Mouse (Mus musculus) stomach, embryonic 14.5 days (tissue): Measurements from ENCODE around the gene Insig1. TPM values are rescaled to one million over a fixed set of nuclear protein-coding genes. Genes with fewer than 3 reads are reported as not detected.

Experiments
- ATAC-seq: fragments of 200-750 bp; cut with Nextera tagmentation; 2 replicates; pipeline ENCODE4 v1.8.0; 2017; ENCODE audit warnings: low read depth, moderate TSS enrichment; ENCODE audit not compliant: insufficient number of reproducible peaks, insufficient read depth, low FRiP score
- H3K27ac ChIP-seq: fragments of 300-500 bp; sonication (generic); 2 replicates; pipeline ENCODE4 v1.5.1; 2014; ENCODE audit warnings: mild to moderate bottlenecking, low read length, moderate library complexity, mixed read lengths
- H3K27me3 ChIP-seq: fragments of 300-500 bp; sonication (generic); 2 replicates; pipeline ENCODE4 v1.6.1; 2014; ENCODE audit warnings: low read length, control low read depth, mixed read lengths; ENCODE audit not compliant: control insufficient read depth, insufficient read depth
- H3K36me3 ChIP-seq: fragments of 300-500 bp; sonication (generic); 2 replicates; pipeline ENCODE4 v1.6.1; 2014; ENCODE audit warnings: mild to moderate bottlenecking, control low read depth, low read length, moderate library complexity, mixed read lengths; ENCODE audit not compliant: control insufficient read depth, insufficient read depth
- H3K4me1 ChIP-seq: fragments of 300-500 bp; sonication (generic); 2 replicates; pipeline ENCODE4 v1.6.1; 2014; ENCODE audit warnings: low read length, control low read depth, mixed read lengths; ENCODE audit not compliant: control insufficient read depth, insufficient read depth
- H3K4me2 ChIP-seq: fragments of 300-500 bp; sonication (generic); replicated peaks from 2 replicates; pipeline ENCODE4 v1.6.1; 2014; ENCODE audit warnings: low read depth, low read length, control low read depth
- H3K4me3 ChIP-seq: fragments of 300-500 bp; sonication (generic); 2 replicates; pipeline ENCODE4 v1.5.1; 2014; ENCODE audit warnings: low read depth, low read length, control low read depth
- H3K9ac ChIP-seq: fragments of 300-500 bp; sonication (generic); replicated peaks from 2 replicates; pipeline ENCODE4 v1.6.1; 2014; ENCODE audit warnings: low read depth, mild to moderate bottlenecking, control low read depth, low read length, moderate library complexity, mixed read lengths
- H3K9me3 ChIP-seq: fragments of 300-500 bp; sonication (generic); 2 replicates; pipeline ENCODE4 v1.6.1; 2016; ENCODE audit warnings: low read depth, low read length, control low read depth; ENCODE audit not compliant: control insufficient read depth
- WGBS: fragments of 180-500 bp; shearing (Covaris S2); extraction: QIAGEN DNeasy Blood & Tissue Kit; methylation state at CpG from one replicate; pipeline ENCODE4 v1.1.7; 2014; 5-methylcytosine and 5-hydroxymethylcytosine counted together
- polyA plus RNA-seq: library from polyadenylated mRNA; unstranded; fragments of >200 nt; fragmentation: Nextera tagmentation; extraction: Ambion mirVana; gene quantifications from 2 replicates; pipeline ENCODE4 v1.2.1, GENCODE M21; 2014

Insig1 gene
- polyA plus RNA-seq, 1 experiment from 2014 or later = 69.4 TPM

DNA sequence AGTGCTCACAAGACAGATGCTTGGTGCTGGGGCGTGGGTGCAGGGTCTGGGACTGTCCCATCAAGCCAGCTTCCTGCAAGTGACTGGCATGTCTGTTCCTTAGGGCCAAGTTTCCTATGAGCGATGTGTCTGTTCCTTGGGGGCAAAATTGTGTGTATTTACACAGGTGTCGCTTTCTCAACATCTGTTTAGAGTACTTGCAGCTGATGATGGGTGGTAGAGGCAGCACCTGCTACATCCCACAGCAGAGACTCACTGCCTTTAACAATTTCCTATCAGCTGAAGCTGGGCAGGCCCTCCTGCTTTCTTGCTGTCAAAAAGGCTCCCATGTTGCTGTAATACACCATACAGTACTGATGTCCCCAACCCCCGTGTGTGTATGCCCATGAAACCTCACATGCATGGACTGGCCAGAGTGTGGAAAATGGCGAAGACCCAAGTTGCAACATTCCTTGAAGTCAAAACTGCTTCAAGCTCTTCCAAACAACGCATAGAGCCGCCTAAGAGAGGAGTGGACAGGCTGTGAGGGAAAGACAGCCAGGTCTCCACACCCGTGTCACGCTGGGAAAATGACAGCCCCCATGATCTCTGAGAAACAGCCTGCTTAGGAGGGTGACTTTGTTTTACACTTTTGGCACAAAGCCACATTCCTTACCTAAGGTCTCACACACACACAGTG lies 875 bp upstream of the Insig1 start:
- peak overlapping the region; percentile 83 for H3K4me3 ChIP-seq
- H3K27ac ChIP-seq = peak overlapping the region; percentile 89
- no peak; the same call in 1 of the 2 replicates for ATAC-seq
- peak overlapping the region; percentile 60 for H3K4me2 ChIP-seq
- H3K27me3 ChIP-seq = no peaks in the 10 kb centered on the region
- peak overlapping the region; percentile 47 for H3K9ac ChIP-seq
- H3K36me3 ChIP-seq = peaks cover 21% of the 10 kb centered on the region
- WGBS = 18% methylated on average over 9 of the region's 9 CpGs
- H3K4me1 ChIP-seq = peaks cover 20% of the 10 kb centered on the region
- H3K9me3 ChIP-seq = no peaks in the 10 kb centered on the region

DNA sequence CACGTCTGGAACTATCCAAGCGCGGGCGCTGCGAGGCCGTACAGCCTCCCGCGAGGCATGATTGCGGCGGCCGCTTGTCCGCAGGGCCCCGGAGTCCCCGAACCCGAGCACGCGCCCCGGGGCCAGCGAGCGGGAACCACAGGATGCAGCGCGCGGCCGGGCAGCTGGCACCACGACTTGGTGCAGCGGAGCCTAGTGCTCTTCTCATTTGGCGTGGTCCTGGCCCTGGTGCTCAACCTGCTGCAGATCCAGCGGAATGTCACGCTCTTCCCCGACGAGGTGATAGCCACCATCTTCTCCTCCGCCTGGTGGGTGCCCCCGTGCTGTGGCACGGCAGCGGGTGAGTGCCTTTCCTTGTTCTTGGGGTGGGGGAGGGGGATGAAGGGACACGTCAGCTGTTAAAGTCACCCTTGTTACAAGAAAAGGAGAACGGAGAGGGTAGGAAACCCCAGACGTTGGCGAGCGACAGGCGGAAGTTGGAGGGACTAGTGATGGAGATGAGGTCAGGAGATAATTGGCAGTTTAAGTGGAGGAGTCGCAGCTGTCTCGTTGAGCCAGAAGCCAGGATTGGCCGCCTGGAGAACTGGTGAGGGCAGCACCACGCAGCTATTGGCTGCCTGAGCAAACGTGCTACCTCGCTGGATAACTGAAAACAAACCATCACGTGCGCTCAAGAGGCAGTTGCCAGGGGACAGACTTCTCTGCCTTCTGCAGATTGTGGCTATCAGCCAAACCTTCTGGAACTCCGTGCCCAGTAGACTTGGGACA lies 477 bp downstream of the Insig1 start:
- H3K4me2 ChIP-seq = peak overlapping the region; percentile 81
- H3K27ac ChIP-seq = peak overlapping the region; percentile 92
- H3K9me3 ChIP-seq = no peaks in the 10 kb centered on the region
- ATAC-seq = peak; percentile 74
- under 1% methylated on average over 50 of the region's 50 CpGs for WGBS
- peaks cover 20% of the 10 kb centered on the region for H3K4me1 ChIP-seq
- H3K4me3 ChIP-seq = peak overlapping the region; percentile 83
- no peaks in the 10 kb centered on the region for H3K27me3 ChIP-seq
- H3K9ac ChIP-seq = peak overlapping the region; percentile 72
- peaks cover 34% of the 10 kb centered on the region for H3K36me3 ChIP-seq

DNA sequence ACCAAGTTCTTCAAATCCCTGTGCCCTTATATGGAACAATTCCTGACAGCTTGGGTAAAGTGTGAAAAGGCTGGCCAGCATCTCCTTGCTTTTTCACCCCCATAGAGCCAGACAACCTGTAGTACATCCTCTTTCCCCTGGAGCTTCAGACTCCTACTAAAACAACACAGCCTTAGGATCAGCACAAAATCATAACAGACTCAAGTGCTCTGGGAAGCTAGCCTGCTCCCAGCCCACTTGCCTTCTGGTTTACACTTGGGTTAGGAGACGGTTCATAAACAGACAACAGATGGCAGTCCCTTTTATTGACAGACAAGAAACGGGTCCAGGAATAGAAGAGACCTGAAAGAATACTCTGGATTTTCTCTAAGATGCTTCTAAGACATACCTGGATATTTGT lies 8.3 kb downstream of the Insig1 start:
- no peak overlapping the region for H3K4me3 ChIP-seq
- WGBS = 55% methylated on average over 2 of the region's 2 CpGs
- peaks cover 22% of the 10 kb centered on the region for H3K36me3 ChIP-seq
- no peak for ATAC-seq
- H3K9me3 ChIP-seq = no peaks in the 10 kb centered on the region
- no peak overlapping the region for H3K9ac ChIP-seq
- no peak overlapping the region for H3K27ac ChIP-seq
- H3K27me3 ChIP-seq = no peaks in the 10 kb centered on the region
- no peak overlapping the region for H3K4me2 ChIP-seq
- H3K4me1 ChIP-seq = no peaks in the 10 kb centered on the region

DNA sequence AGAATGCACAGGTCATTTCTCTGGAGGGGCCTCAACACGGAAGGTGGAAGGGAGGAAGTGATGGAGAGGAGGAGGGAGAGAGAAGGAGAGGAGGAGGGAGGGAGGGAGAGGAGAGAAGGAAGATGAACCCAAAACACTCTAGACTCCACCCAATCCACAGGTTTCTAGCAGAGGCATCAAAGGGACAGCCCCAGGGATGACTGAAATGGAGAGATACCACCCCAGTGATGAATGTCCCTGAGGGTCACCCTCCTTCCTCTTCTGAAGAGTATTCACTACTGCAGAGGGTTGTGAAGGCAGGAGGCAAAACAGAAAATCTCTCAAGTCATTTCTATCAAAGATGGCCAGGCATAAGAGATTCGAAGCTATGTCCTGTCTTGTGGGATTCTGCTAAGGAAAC lies 10.0 kb downstream of the Insig1 start:
- WGBS = 71% methylated on average over 2 of the region's 2 CpGs
- no peaks in the 10 kb centered on the region for H3K9me3 ChIP-seq
- no peak for ATAC-seq
- H3K4me3 ChIP-seq = no peak overlapping the region
- H3K4me1 ChIP-seq = no peaks in the 10 kb centered on the region
- peaks cover 7% of the 10 kb centered on the region for H3K36me3 ChIP-seq
- no peak overlapping the region for H3K27ac ChIP-seq
- H3K27me3 ChIP-seq = no peaks in the 10 kb centered on the region
- no peak overlapping the region for H3K9ac ChIP-seq
- H3K4me2 ChIP-seq = no peak overlapping the region

DNA sequence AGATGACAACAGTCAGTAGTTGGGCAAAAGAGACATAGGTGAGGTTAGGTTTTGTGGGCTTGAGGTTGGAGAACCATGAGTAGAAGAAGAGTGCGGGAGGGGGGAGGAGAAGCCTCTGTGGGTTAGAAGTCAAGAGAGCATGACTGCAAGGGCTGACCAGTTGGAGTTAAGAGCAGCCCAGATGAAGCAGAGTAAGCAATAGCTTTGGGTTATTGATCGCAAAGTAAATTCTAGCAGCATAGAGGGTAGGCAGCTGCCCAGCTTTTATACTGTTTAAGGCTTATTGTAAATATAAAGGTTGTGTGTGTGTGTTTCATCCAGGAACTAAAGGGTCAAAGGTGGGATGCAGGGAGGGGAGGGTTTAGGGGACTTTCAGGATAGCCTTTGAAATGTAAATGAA lies 10.7 kb downstream of the Insig1 start:
- Histone ChIP-seq H3K27ac (no peak overlapping the region), H3K4me2 (no peak overlapping the region), H3K36me3 (no peaks in the 10 kb centered on the region; the same call in 1 of the 2 replicates), H3K27me3 (no peaks in the 10 kb centered on the region), H3K4me3 (no peak overlapping the region), H3K9me3 (no peaks in the 10 kb centered on the region), H3K4me1 (no peaks in the 10 kb centered on the region), H3K9ac (no peak overlapping the region)
- 79% methylated on average over 2 of the region's 2 CpGs for WGBS
- ATAC-seq = no peak

DNA sequence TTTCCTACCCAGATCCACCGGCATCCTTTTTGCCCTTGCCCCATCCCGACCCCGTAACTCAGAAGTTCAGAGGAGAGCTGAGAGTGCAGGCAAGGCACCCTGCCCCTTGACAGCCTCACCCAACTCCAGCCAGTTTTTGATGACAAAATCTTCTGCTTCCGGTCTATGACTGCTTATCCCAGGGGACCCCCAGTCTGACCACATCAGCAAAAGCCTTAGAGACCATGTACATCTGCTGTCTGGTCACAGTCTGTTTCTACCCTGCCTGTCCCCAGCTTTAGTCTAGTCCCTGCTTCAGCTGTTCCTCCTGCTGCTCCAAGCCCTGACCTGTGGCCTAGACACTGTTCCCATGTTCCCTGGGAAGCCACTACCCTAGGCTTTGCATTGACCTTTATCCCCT lies 11.1 kb downstream of the Insig1 start:
- Histone ChIP-seq H3K36me3 (no peaks in the 10 kb centered on the region; the same call in 1 of the 2 replicates), H3K27ac (no peak overlapping the region), H3K9ac (no peak overlapping the region), H3K27me3 (no peaks in the 10 kb centered on the region), H3K9me3 (no peaks in the 10 kb centered on the region), H3K4me1 (no peaks in the 10 kb centered on the region), H3K4me2 (no peak overlapping the region), H3K4me3 (no peak overlapping the region)
- ATAC-seq = no peak
- WGBS = 73% methylated on average over 4 of the region's 4 CpGs

DNA sequence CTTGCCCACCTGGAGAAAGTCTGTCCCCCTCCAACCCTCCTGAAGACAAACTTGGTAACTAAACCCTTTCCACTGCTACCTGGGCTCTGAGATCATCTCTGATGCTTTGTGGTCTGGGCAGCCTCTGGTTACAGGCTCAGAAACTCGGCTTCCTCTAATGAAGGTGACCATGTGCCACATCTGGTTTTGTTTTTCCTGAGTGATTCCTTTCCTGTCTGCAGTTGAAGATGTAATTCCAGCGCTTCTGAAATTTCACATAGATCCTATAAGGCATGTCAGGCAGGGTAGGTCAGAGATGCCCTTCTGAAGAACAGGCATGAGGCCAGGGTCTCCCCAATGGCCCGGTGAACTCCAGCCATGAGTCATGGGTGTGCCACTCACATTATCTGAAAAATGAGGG lies 11.6 kb downstream of the Insig1 start:
- ATAC-seq = no peak
- Histone ChIP-seq H3K4me2 (no peak overlapping the region), H3K4me1 (no peaks in the 10 kb centered on the region), H3K27ac (no peak overlapping the region), H3K36me3 (no peaks in the 10 kb centered on the region; the same call in 1 of the 2 replicates), H3K9ac (no peak overlapping the region), H3K4me3 (no peak overlapping the region), H3K9me3 (no peaks in the 10 kb centered on the region), H3K27me3 (no peaks in the 10 kb centered on the region)
- 70% methylated on average over 3 of the region's 3 CpGs for WGBS

DNA sequence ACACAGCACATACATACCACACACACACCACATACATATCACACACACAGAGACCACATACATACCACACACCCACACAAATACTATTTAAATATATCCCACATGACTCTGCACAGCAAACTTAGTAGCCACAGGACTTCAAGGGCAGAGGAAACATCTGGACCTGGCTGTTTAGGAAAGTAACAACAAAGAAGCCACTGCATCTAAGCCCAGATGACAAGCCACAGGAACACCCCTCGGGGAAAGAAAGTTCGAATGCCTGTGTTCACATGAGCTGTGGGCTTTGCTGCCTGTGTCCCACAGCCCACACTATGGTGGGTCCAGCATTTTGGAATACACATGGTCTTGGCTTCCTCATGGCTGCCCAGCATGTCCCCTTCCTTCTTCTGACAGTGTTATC lies 13.6 kb downstream of the Insig1 start:
- no peak for ATAC-seq
- H3K27me3 ChIP-seq = no peaks in the 10 kb centered on the region
- no peak overlapping the region for H3K9ac ChIP-seq
- H3K4me3 ChIP-seq = no peak overlapping the region
- 87% methylated on average over 2 of the region's 2 CpGs for WGBS
- no peaks in the 10 kb centered on the region for H3K4me1 ChIP-seq
- H3K9me3 ChIP-seq = no peaks in the 10 kb centered on the region
- H3K36me3 ChIP-seq = no peaks in the 10 kb centered on the region
- H3K27ac ChIP-seq = no peak overlapping the region
- H3K4me2 ChIP-seq = no peak overlapping the region
